Mouse (Mus musculus) MEL-GATA-1-ER (cell line): ENCODE data around the gene Msx1.

Experiments used
- DNase-seq: peaks from one replicate; pipeline ENCODE4 v3.0.0-alpha.2; 2012; ENCODE audit warnings: low read depth; ENCODE audit errors: extremely low read depth

Gene Msx1

DNA sequence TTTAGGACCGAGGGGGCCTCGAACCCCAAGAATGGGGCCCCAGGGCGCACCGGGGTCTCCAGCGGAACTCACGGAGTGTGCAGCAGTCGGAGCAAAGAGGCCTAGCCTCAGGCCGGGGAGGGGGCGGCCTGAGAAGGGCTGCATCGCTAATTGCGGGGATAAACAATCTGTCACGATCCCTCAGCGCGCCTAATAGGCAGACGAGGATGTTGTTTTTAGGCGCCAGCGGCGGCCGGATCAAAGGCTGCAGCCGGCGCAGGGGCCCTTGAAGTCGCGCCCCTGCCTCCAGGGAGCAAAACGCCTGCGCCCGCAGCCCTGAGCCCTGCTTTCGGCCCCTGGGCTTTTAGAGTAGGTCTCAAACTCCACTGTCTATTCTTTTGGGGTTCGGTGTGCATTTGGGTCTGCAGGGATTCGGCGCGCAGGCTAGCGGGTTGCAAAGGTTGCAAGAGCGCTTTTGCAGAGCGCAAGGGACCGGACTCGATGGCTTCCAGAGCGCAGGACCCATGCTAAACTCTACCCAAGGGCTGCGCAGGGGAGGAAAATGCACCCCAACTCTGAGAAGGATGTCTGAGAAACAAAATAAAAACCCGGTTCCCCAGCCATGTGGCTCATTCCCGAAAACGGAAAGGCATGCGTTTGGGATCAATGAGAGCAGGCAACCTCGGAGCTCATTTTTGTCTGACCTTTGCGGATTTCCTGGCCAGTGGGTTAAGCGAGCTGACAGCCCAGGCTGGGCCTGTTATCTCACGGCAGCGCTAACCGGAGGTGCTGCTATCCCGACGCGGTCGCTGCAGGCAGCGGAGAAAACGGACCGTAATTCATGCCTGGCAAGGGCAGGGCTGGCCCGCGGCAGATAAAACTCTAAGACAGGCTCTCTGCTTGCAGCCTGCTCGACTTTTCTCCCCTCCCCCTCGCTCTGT, 2.6 kb upstream of the Msx1 start:
- DNase-seq = no peak

DNA sequence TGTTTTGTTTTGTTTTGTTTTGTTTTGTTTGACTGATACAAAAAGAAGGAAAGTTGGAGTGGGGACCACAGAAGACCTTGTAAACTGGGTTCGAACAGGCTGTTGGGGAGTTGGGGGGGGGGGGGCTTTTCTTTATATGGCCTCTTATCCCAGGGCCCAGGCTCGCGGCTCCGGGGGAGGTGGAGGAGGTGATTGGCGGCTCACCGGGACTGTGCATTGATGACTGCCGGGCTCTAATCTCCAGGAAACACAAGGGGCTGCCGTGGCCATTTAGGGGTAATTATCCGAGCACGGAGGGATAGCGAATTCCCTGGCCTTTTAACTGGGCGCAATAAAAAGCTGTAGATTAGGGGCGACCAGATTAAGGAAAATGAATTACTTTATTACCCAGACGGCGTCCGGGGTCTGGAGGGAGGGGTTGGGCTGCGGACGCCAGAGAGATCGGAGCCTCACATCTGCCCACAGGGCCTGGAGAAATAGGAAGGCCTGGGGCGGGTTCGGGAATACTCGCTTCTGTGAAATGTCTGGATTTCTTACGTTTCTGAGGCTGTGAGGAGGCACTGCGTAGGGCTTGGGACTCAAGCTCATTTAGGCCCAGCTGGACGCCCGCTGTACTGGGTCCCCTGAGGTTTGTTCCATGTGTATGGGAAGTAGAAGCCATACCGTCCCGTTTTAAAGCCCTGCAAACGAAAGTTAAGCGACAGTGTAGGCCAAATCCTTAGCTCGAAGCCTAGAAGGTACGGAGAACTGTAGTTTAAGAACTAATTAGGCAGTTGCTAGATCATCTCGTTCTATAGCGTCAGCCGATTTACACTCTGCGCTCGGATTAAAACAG, 1.4 kb upstream of the Msx1 start:
- DNase-seq = no peak

GRCm38 (mm10) chr5:37825111-37825600, 773 bp upstream of the Msx1 start:
- DNase-seq = no peak

DNA sequence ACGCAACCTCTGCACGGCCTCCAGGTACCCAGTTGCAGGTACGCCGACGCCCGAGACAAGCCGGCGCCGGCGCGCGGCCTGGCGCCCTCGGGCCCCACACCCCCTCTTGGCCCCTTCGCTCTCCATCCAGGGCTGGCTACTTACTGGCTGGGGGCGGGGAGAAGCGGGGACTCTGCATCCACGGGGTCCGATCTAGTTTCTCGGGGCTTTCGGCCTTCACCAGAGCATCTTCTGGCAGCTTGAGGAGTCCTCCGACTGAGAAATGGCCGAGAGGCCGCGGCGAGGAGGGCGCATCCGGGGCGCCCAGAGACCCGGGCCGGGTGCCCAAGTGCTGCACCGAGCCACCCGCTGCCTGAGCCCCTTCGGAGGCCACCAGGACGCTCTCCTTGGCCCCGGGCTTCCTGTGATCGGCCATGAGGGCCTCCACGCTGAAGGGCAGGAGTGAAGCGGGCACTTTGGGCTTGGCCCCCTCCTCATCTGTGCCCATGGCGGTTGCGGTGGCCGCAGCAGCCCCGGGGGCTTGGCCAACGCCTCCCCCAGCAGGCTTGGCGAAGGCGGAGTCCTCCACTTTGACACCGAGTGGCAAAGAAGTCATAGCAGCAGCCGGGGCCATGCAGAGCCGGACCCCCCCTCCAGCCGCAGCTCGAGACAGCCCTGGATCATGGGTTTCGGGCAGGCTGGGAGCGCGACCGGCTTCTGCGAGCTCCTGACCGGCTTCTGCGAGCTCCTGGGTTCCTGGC, 492 bp downstream of the Msx1 start:
- no peak for DNase-seq

DNA sequence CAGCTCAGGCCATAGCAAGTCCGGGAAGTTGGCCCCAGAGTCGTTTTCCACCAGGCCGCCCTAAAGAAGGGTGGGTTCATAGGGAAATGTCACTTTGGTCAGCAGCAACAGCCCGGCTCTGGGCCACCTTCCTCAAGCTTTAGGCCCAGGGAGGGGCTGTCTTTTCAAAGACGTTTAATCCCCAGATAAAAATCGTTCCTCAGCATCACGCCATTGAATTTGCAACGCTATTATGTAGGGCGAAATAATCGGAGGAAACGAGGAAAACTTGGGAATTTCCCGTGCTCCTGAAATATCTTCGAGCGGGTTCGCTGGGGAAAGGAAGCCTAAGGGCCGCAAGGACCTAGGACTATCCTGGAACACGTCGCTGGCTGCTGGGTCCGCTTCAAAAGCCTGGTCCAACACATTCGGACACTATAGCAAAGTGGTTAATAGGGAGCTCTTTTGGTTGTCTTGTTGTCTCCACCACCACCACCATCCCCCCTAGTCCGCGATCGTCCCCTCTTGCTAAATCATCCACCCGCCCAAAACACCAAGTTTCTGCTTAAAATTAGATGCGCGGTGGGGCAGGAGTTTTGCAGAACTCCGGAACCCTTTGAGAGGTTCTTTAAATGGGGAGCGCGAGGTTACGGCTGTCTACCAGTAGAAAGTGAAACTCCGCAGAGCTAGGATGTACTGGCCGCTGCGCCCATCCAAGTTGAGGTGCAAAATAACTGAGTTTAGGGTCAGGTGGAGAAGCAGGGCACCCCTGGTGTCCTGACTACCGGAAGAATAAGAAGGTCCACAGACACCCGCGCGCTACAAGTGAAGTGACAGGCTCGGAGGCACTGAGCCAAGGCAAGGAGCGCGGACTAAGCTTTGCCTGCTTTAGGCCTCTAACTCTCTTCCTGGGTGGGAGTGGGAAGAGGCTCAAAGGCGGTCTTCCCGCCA, 1.3 kb downstream of the Msx1 start:
- no peak for DNase-seq

DNA sequence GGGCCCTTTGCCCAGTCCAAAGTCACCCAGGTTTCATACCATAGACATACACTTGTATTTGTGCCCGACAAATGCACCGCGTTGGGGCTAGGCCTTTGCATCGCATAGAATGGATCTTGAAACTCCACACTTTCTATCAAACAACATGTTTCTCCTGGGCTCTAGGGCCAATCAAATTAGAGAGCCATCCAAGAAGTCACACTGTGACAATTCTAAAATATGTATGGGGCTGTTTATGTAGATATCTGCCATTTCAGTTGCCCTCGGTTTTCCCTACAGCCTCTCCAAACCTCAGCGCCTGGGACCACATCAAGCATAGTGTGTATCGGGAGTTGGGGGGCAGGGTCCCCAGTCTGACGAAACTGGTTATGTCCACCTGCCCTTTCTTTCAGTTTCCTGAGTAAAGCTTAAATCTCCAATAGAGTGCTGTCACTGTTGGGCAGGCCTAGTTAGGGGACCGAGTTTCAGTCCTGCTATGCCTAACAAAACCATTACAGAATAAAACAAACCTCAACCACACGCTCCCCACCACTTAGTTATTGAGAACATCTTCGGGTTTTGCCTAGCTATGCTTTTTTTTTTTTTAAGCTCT, 2.2 kb downstream of the Msx1 start:
- no peak for DNase-seq

GRCm38 (mm10) chr5:37821111-37821601, 3.2 kb downstream of the Msx1 start:
- no peak for DNase-seq

GRCm38 (mm10) chr5:37820689-37821088, 3.7 kb downstream of the Msx1 start:
- no peak for DNase-seq

GRCm38 (mm10) chr5:37819971-37820370, 4.4 kb downstream of the Msx1 start:
- no peak for DNase-seq

DNA sequence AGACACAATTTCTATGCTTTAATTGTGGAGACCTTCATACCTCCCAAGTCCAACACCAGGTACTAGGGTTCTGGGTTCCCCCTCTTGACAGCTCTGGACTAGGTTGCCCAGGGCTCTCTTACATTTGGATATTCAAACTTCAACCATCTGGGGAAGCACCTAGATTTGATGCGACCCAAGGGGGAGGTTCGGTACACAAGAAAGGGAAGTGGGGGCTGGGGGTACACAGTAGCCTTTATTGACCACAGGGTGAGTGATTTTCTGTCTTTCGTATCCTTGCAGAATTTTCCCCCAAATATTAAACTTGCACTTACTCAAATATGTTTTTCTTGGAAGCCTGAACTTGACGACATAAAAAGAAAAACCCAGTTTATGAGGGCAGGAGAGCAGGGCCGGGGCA, 4.8 kb downstream of the Msx1 start:
- DNase-seq = no peak

DNA sequence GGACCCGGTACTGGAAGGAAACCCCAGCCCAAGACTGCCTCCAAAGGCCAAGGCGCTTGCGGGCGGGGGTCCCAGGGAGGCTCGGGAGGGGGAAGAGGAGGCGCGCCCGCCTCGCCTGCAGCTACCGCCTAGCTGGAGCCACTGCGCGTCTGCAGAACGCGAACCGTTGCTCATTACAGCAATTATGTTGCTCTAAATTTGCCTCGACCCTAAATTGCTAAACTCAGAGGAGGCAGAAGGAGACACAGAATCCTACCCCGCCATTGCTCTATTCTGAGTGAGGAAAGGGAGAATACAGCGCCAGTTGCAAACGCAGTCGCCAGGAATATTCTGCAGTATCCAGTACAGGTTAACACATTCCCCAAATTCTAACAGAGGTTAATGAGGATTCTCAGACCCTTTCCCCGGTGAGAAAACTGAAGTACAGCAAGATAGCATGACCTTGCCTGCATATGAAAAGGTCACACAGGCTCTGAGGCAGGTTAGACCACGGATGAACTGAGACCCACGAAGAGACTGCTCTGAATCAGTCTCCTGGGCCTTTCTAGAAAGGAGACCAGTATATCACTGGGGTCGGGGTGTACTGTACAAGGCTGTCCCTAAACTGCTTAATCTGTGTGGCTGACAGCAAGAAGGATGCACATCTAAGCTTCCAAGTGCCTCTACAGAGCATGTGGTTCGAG, 5.7 kb downstream of the Msx1 start:
- no peak for DNase-seq

DNA sequence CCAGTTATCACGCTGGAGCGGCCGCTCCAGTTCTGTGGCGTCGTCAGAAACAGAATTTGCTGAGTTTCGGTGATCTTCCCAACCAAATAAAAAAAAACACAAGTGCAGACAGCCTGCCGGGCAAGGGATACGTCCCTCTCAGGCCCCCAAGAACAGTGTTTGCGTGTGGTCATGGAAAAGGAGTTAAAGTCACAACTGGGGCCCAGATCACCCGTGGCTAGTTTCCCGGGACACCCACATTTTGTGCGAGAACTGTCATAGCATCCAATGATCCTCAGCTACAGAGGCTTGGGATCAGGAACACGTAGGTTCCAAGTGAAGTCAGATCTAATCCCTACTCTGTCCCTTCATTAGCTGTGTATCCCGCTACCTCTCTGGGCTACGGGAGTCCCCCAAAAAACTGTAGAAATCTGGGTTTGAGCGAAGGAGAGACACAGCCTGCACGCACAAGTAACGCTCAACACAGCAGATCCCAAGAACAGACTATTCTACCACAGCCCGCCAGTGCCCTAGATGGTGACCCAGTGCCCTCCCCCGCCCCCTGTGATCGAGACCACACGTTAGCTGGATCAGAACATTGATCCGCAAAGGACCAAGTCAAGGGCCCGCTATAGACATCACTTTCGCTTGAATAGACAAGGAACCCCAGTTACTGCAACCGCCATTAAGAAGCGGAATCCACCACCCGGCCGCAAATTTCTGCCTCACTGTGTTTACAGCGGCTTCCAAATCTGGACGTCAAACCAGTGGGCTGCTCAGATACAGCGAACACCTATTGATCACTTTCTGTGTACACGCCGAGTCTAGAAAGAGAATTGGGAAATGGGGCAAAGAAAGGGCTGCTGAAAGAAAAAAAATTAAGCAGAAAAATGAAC, 6.5 kb downstream of the Msx1 start:
- DNase-seq = no peak

- no peak for DNase-seq
Measured at GRCm38 (mm10) chr5:37816907-37817657, 7.3 kb downstream of the Msx1 start.

DNA sequence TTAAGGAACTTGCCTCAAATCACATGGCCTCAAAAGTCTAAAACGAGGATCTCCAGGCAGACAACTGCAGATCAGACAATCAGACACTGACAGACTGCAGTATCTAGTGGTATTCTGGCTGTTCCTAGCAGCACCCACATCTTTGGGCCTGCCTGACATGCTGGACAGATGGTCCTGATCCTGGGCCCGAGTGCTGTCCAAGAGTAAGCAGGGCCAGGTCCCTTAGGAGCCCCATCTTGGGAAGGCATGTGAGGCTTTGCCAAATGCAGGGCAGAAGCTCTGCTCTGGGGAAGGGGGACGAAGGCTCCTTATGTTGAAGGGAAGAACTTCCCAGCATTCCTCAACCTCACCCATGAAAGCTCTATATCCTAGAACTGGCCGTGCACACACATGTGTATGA, 8.5 kb downstream of the Msx1 start:
- DNase-seq = no peak

DNA sequence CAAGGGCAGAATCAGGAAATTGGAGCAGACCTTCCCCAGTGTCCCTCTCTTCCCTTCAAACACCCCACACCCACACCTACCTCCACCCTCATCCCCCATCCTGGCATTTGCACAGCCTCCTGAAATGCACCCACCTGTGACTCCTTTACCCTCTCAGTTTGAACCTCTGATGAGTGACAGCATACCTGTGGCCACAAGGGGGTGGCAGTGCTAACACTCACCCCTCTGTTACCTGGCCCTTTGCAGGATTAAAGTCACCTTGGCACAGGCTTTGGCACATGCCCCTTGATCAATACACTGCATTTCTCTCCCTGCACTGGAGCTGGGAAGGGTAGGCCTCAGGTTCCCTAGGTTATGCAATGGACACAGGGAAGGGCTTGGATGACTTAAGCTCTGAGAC, 10.2 kb downstream of the Msx1 start:
- no peak for DNase-seq

DNA sequence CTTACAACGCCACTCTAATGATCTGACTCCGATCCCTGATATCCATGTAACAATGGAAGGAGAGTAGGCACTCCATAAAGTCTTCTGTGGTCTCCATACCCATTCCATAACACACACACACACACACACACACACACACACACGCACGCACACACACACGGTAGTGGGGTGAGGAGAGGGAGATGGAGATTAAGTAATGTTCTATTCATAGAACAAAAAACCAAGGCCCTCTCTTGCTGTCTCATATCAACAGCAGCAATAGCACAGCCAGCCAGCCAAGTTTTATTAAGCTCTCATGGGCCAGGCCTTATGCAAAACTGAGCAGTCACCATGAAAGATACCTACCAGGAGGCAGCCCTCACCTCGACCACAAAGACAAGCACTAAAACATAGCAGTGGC, 19.1 kb downstream of the Msx1 start:
- no peak for DNase-seq

DNA sequence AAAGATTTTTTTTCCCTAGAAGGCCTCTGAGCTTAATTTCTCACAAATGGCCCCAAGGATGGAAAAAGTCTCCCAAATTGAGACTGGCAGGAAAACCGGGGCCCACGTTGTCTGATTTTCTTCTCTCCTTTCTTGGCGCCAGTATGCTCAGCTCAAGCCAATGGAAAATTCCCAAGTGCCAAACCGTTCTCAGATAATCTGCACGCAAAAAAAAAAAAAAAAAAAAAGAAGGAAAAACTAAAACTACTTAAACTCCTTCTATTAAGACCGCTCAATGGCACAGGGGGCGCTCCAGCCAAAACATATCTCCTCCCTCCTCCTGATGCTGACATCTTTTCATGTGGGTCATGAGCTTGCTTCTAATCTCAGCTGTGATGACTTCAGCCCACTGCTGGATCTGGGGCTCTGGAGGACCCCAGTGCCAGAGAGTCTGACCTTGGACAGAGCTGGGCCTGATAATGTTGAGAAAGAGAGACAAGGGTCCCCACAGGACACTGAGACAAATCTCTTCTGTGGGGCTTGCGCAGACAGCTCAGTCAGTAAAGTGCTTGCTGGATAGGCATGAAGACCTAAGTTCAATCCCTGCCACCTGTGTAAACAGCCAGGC, 19.8 kb downstream of the Msx1 start:
- no peak for DNase-seq
